Mouse (Mus musculus) layer of hippocampus, adult 11-12 months (tissue): Measurements from ENCODE around the gene Aarsd1.
"Not testable (repeated sequence)": the region's sequence is repeated elsewhere in the genome, so short reads cannot be mapped to it uniquely, and the experiment has no call there.

Experiments
- DNase-seq: peaks from one replicate; pipeline ENCODE4 v3.0.0; 2022; ENCODE audit warnings: low spot score

The Aarsd1 gene

DNA sequence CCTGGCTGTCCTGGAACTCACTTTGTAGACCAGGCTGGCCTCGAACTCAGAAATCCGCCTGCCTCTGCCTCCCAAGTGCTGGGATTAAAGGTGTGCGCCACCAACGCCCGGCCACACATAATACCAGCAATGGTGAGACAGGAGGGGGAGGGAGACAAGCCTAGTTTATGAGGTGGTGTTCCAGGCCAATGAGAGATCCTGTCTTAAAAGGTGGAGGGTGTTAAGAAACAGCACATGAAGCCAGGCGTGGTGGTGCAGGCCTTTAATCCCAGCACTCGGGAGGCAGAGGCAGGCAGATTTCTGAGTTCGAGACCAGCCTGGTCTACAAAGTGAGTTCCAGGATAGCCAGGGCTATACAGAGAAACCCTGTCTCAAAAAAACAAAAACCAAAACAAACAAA lies 39.2 kb downstream of the Aarsd1 start:
- not testable (repeated sequence) for DNase-seq

GRCm38 (mm10) chr11:101374421-101374938 lies 42.9 kb downstream of the Aarsd1 start:
- no peak for DNase-seq

GRCm38 (mm10) chr11:101370141-101370540 lies 47.3 kb downstream of the Aarsd1 start:
- no peak for DNase-seq

GRCm38 (mm10) chr11:101367326-101367935 lies 50.0 kb downstream of the Aarsd1 start, which contains the start of gene G6pc:
TSS of gene G6pc (plus strand) at chr11:101367561.
- DNase-seq, result no peak

GRCm38 (mm10) chr11:101364531-101364931 lies 52.9 kb downstream of the Aarsd1 start:
- no peak for DNase-seq

GRCm38 (mm10) chr11:101360651-101361113 lies 56.7 kb downstream of the Aarsd1 start:
- DNase-seq, result no peak

DNA sequence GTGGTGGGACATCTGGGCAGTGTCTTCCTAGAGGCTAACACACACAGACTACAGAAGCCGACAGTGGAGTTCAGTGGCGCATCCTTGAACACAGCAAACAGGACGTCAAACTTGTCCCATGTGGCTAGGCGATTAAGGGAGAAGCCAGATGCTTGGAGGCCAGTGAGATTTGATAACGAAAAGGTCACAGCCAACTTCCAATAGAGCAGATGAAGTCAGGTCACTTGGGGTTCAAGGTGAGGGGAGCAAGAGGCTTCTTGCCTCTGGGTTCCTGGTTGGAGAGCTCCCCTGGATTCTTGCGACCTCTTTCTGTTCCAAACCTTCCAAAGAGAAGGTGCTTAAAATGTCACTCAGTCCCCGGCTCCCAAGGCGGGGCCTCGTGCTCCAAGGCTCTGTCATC lies 57.6 kb downstream of the Aarsd1 start:
- DNase-seq, result no peak

DNA sequence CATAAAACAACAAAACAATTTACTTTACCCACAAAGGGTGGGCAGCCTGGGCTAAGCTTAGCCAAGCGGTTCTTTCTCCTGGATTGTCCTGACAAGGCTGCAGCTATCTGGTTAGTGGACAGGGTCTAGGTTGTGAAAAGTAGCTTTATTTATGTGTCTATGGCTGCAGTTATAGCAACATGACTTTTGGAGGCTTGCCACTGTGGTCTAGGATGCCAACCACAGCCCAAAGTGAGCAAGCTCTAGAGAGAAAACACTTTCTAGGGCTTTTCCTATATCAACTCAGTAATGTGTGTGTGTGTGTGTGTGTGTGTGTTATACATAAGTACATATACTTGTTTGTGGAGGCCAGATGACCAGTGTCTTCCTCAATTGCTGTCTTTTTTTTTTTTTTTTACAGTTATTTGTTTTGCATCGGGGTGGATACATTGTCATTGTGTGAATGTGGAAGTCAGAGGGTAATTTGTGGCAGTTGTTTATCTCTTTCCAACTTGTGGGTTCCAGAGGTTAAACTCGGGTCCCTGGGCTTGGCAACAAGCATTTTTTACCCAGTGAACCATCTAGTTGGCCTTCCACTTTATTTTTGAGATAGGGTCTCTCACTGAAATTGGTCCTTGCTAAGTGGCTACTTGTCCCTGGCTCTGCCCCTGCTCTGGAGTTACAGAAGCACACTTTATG lies 59.8 kb downstream of the Aarsd1 start:
- no peak for DNase-seq
